Mouse (Mus musculus) lung, postnatal 4 days (tissue): ENCODE results near the gene Fam217b.

Experiments used
- DNase-seq, 2 experiments: peaks; one replicate each; pipeline ENCODE4 v3.0.0; 2021

The Fam217b gene

DNA sequence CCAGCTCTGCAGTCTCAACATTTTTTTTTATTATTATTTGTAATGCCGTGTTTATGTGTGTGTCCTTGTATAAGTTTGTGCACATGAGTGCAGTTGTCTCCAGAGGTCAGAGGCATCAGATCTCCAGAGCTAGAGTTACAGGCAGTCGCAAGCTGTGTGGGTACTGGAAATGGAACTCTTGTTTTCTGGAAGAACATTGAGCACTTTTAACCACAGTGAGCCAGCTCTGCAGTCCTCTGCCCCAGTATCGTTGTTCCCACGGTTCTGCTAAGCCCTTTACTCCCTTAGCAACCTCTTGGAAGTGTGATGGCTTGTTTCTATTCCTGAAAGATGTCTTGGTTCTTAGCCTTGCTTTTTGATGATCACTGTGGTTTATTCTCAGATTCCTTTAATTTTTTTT lies 35.1 kb downstream of the Fam217b start:
- no peak for DNase-seq

DNA sequence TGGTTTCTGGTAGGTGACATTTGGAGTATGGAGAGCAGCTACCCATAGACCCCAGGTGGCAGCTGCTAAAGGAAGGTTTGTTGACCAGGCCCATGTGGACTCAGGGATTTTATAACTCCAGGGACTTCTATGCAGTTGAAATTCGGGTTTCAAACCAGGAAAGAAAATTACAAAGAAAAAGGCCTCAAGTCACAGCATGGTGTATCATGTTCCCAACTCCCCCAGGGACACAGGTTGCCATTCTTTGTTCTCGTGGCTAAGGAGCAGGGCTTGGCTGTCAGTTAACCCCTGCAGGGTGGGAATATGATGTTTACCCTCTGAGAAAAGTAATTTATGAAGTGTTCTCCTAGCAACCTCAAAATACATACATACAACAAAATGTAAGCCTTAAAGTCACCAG lies 35.9 kb downstream of the Fam217b start:
- no peak for DNase-seq

DNA sequence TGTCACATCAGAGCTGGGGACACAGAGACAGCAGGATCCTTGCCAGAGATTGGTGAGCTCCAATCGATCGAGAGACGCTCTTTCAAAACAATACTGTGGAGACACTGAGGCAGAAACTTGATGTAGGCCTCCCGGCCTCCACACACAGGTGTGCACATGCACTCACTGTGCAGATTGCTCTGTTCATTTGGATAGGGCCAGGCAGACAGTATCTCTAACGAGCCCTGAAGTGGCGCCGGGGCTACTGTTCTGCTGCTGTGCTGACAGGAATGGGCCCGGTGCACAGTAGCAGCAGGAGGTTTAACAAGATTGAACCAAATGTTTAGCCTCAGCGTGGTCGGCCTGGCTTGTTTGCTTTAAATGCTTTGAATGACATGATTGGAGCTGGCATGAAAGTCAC lies 36.6 kb downstream of the Fam217b start:
- DNase-seq, result no peak

DNA sequence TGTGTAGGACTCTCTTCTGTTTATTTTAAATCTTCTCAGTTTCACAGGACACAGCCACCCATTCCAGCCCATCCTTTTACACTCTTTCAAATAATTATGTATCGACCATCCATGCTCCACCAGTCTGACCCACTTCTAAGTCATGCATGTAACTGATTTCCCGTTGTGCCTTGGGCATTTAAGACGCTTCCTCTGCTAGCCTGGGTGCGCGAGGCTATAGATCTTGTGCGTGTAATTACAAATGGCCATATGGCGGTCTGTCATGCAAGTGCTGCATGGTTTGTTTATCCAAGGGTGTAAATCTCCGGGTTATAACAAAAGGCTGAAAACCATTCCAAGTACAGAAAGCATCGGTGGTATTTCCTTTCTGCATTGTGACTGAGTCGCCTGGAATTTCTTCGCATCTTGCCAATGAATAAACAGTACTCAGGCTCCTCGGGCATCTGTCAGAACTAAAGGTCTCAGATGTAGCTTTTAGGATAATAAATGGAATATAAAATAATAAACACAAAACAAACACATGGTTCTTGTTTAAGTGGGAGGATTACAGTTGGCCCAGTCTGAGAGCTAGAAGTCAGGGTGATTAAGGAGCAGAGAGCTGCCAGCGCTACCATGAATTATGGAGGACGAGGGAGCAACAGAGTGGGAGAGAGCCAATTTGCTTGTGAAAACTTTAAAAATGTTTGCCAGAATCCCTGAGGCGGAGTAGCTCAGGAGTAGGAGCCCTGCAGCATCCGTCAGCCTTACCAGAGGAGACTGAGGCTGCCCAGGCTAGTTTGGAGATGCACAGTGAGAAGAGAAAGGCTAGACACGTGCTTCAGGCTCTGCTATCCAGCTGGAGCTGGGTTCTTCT lies 40.6 kb downstream of the Fam217b start:
- peak; percentile 34 to 39 for DNase-seq

DNA sequence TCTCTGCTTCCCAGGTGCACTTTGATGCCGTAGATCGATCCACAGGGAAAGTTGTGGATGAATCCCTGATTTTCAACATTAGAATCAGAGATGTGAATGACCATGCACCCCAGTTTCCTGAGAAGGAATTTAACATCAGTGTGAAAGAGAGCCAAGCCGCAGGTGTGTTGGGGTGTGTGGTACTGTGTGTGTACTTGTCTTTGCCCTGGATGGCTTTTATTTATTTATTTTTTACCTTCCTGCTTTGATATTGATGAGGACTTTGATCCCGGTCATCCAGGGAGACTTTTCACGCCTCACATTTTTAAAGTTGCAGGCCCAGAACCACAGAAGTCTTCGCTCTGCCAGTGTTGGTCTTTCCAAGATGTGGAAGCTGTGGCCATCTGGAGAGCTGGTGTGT lies 43.1 kb downstream of the Fam217b start:
- no peak for DNase-seq

DNA sequence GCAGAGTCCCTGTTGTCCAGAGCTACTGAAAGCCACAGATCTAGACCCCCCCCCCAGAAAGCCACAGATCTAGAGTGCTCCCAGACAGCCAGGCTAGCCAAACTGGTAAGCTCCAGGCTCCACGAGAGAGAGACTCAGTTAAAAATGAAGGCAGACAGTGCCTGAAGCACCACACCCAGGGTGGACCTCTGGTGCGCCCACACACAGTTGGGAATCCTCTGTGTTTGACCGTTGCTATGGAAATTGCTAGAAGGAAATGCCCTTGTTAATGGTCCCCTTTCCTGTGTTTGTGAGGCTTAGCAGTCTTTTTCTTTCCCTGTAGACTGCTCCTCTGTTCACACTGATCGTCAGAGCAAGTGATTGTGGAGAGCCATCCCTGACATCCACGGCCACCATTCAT lies 46.0 kb downstream of the Fam217b start:
- peak in 1 of 2 experiments; percentile 26 for DNase-seq

DNA sequence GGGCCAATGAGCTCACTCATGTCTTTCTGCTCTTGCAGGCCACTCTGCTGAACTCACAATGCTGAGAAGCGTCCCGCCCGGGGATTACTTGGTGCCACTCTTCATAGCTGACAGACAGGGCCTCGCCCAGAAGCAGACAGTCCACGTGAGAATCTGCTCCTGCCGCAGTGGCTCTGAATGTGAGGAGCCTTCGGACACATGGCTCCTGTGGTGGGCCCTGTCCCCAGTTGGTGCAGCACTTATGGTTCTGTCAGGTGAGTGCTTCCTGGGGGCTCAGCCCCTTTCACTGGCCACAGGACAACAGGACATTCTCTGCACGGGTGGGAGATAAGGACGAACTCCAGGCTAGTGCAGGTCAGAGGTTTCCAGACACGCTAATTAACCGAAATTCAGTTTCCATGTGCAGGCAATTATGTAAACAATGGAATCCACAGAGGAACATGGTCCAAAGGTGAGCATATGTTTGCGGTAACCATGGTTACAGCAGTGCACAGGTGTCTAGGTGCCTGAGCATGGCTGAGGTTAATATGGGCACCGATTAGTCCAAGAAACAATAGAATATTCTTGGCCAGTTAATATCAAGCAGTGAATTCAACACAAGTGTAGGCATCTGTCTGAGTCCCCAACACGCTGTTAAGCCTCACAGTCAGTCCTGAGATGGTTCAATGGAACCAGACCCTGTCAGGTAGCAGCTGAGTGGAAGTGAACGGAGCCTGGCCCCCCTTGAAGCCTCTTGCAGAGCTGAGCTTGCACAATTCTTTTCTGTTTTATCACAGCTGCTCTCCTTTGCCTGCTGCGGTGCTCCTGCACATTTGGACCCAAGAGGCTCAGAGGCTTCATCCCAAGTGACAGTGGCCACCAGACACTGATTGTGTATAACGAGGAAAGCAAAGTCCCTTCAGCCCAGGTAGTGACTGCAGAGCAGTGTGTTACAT lies 57.5 kb downstream of the Fam217b start:
- peak in 1 of 2 experiments; percentile 17 for DNase-seq

DNA sequence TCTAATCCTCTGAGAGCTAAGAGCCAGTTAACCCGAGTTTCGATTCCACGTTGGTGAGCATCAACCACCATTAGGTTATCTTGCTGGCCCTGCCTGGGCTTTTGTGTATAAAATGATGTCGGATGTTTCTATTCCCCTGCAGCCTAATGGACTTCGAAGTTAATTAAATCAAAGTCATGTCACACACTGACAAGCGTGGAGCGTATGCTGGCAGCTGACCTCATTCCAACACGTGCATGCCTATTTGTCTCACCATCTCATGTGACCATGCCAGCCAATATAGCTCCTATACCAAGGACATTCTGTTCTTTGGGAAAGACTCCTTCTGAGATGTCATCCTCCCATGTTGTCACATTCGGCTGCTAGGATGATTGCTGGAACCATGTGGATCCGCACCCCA lies 59.6 kb downstream of the Fam217b start:
- no peak for DNase-seq
